Mouse (Mus musculus): ENCODE measurements around the gene Psmg4. TPM values are rescaled to one million over a fixed set of nuclear protein-coding genes. Genes with fewer than 3 reads are reported as not detected.
A peak's percentile ranks its signal among the peaks of the same experiment; 100 is the strongest.

Gene Psmg4
- polyA plus RNA-seq, 1 experiment from 2014 or later: 71.1 TPM

DNA sequence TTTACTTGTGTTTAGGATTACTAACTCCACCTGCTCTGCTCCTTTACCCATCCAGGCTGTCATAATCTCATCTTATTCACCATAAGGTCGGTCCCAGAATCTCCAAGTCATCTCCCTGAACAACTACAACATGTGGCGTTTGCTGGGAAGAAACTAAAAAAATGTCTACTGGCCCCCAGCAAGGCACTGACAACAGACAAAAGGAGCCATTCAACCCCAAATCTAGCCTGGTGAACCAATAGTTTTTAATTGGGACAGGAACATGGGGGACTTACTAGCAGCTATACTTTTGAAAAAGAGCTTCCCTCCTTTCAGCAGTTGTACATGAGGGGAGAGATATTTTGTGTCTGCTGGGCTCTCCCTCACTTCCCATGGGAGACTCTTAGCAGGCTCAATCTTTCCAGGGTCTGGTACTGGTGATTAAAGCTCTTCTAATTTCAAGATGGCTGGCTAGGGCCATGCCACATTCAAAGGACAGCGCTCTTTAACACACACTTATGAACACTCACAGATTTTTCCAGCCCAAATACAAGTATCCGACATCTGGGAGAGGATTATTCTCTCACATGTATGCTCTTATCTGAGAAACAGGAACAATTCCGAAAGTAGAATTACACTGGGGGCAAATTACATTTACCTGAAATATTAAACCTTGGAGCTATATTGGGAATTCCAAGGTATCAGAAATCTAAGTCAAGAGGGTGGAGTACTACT lies 13.1 kb upstream of the Psmg4 start:
- 59% methylated on average over 5 of the region's 5 CpGs for WGBS

GRCm38 (mm10) chr13:34150271-34151027 lies 12.3 kb upstream of the Psmg4 start:
- 13% methylated on average over 19 of the region's 19 CpGs for WGBS
- Histone ChIP-seq H3K9ac (ENCODE audit: low read length) (no peak overlapping the region), H3K9me3 (ENCODE audit: control insufficient read depth, low read length) (no peaks in the 10 kb centered on the region), H3K4me2 (replicated peaks; ENCODE audit: low read depth) (peak overlapping the region; percentile 12; the same call in 1 of the 2 replicates), H3K36me3 (ENCODE audit: control insufficient read depth, insufficient read depth, low read length) (no peaks in the 10 kb centered on the region), H3K4me3 (ENCODE audit: low read depth, low read length) (no peak overlapping the region), H3K27ac (replicated peaks) (no peak overlapping the region), H3K4me1 (replicated peaks; ENCODE audit: control insufficient read depth, insufficient read depth) (peaks cover 2% of the 10 kb centered on the region; the same call in 1 of the 2 replicates), H3K27me3 (ENCODE audit: control insufficient read depth, insufficient read depth, low read length) (no peaks in the 10 kb centered on the region)
- TF ChIP-seq EP300 (optimal IDR thresholded peaks at IDR 0.05) (no peak), CTCF (IDR thresholded peaks at IDR 0.05; ENCODE audit: low read depth) (no peak)
- DNase-seq (ENCODE audit: low spot score) (peak; percentile 36), ATAC-seq (ENCODE audit: low FRiP score, low TSS enrichment) (no peak)

More for the DNA sequence above, 13.1 kb upstream of the Psmg4 start:
- DNase-seq (ENCODE audit: low spot score): no peak
- peak overlapping the region; percentile 41 for H3K4me3 ChIP-seq (ENCODE audit: low read depth, low read length)
- no peaks in the 10 kb centered on the region for H3K27me3 ChIP-seq (ENCODE audit: control insufficient read depth, insufficient read depth, low read length)
- peaks cover 2% of the 10 kb centered on the region; the same call in 1 of the 2 replicates for H3K4me1 ChIP-seq (replicated peaks; ENCODE audit: control insufficient read depth, insufficient read depth)
- peak overlapping the region; percentile 48; the same call in 1 of the 2 replicates for H3K9ac ChIP-seq (ENCODE audit: low read length)
- no peak for ATAC-seq (ENCODE audit: low FRiP score, low TSS enrichment)
- peak overlapping the region; percentile 66 for H3K4me2 ChIP-seq (replicated peaks; ENCODE audit: low read depth)
- H3K27ac ChIP-seq (replicated peaks): no peak overlapping the region
- no peaks in the 10 kb centered on the region for H3K9me3 ChIP-seq (ENCODE audit: control insufficient read depth, low read length)
- no peak for TF ChIP-seq CTCF (IDR thresholded peaks at IDR 0.05; ENCODE audit: low read depth)
- TF ChIP-seq EP300 (optimal IDR thresholded peaks at IDR 0.05): no peak
- no peaks in the 10 kb centered on the region for H3K36me3 ChIP-seq (ENCODE audit: control insufficient read depth, insufficient read depth, low read length)

GRCm38 (mm10) chr13:34151425-34151824 lies 11.3 kb upstream of the Psmg4 start:
- WGBS: 77% methylated on average over 1 of the region's 1 CpGs
- DNase-seq (ENCODE audit: low spot score) (no peak), ATAC-seq (ENCODE audit: low FRiP score, low TSS enrichment) (no peak)
- no peak overlapping the region for H3K27ac ChIP-seq (replicated peaks)
- no peaks in the 10 kb centered on the region for H3K9me3 ChIP-seq (ENCODE audit: control insufficient read depth, low read length)
- no peak overlapping the region for H3K9ac ChIP-seq (ENCODE audit: low read length)
- H3K4me1 ChIP-seq (replicated peaks; ENCODE audit: control insufficient read depth, insufficient read depth): peaks cover 2% of the 10 kb centered on the region; the same call in 1 of the 2 replicates
- TF ChIP-seq CTCF (IDR thresholded peaks at IDR 0.05; ENCODE audit: low read depth) (no peak), EP300 (optimal IDR thresholded peaks at IDR 0.05) (no peak)
- no peaks in the 10 kb centered on the region for H3K27me3 ChIP-seq (ENCODE audit: control insufficient read depth, insufficient read depth, low read length)
- H3K36me3 ChIP-seq (ENCODE audit: control insufficient read depth, insufficient read depth, low read length): no peaks in the 10 kb centered on the region
- H3K4me2 ChIP-seq (replicated peaks; ENCODE audit: low read depth): no peak overlapping the region
- H3K4me3 ChIP-seq (ENCODE audit: low read depth, low read length): no peak overlapping the region

GRCm38 (mm10) chr13:34152695-34153094 lies 10.1 kb upstream of the Psmg4 start:
- Histone ChIP-seq H3K27ac (replicated peaks) (no peak overlapping the region), H3K9me3 (ENCODE audit: control insufficient read depth, low read length) (no peaks in the 10 kb centered on the region), H3K36me3 (ENCODE audit: control insufficient read depth, insufficient read depth, low read length) (no peaks in the 10 kb centered on the region), H3K4me3 (ENCODE audit: low read depth, low read length) (no peak overlapping the region), H3K4me1 (replicated peaks; ENCODE audit: control insufficient read depth, insufficient read depth) (peaks cover 2% of the 10 kb centered on the region; the same call in 1 of the 2 replicates), H3K4me2 (replicated peaks; ENCODE audit: low read depth) (no peak overlapping the region), H3K27me3 (ENCODE audit: control insufficient read depth, insufficient read depth, low read length) (no peaks in the 10 kb centered on the region), H3K9ac (ENCODE audit: low read length) (no peak overlapping the region)
- ATAC-seq (ENCODE audit: low FRiP score, low TSS enrichment): no peak
- no peak for TF ChIP-seq EP300 (optimal IDR thresholded peaks at IDR 0.05)
- no peak for TF ChIP-seq CTCF (IDR thresholded peaks at IDR 0.05; ENCODE audit: low read depth)
- WGBS: 44% methylated on average over 7 of the region's 7 CpGs
- DNase-seq (ENCODE audit: low spot score): no peak

DNA sequence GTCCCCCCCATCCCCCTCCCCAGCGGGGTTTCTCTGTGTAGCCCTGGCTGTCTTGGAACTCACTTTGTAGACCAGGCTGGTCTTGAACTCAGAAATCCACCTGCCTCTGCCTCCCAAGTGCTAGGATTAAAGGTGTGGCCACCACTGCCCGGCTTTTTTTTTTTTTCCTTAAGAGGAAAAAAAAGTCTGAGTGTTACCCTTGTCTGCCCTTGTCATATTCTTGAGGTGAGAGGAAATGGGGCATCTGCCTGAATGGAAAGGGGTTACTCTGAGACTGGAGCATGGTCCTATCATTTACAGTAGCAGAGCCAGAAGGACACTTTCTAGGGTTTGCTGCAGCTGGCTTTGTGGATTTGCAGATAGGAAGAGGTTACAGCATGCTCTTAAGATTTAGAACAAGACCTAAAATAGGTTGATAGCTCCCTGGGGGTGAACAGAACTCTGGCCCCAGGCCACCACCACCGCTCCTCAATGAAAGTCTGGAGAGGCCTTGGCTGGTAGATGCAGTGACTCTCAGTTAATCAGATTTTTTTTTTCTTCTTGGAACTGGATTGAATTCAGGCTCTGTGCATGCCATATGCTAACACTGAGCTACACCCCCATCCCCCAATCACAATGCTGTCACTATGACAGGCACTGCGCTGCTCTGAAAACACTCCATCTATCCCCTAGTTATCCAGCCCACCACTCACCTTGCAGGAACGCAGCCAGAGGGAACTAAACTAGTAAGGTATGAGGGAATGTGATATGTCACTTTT lies 9.3 kb upstream of the Psmg4 start:
- DNase-seq (ENCODE audit: low spot score): no peak
- no peak overlapping the region for H3K4me3 ChIP-seq (ENCODE audit: low read depth, low read length)
- peak overlapping the region; percentile 30 for H3K27ac ChIP-seq (replicated peaks)
- no peak for TF ChIP-seq EP300 (optimal IDR thresholded peaks at IDR 0.05)
- no peak for TF ChIP-seq CTCF (IDR thresholded peaks at IDR 0.05; ENCODE audit: low read depth)
- peaks cover 2% of the 10 kb centered on the region; the same call in 1 of the 2 replicates for H3K4me1 ChIP-seq (replicated peaks; ENCODE audit: control insufficient read depth, insufficient read depth)
- H3K9me3 ChIP-seq (ENCODE audit: control insufficient read depth, low read length): no peaks in the 10 kb centered on the region
- ATAC-seq (ENCODE audit: low FRiP score, low TSS enrichment): peak; percentile 37; the same call in 1 of the 2 replicates
- H3K27me3 ChIP-seq (ENCODE audit: control insufficient read depth, insufficient read depth, low read length): no peaks in the 10 kb centered on the region
- H3K4me2 ChIP-seq (replicated peaks; ENCODE audit: low read depth): no peak overlapping the region
- 71% methylated on average over 4 of the region's 5 CpGs for WGBS
- no peaks in the 10 kb centered on the region for H3K36me3 ChIP-seq (ENCODE audit: control insufficient read depth, insufficient read depth, low read length)
- H3K9ac ChIP-seq (ENCODE audit: low read length): no peak overlapping the region
